In the genomic region with DNA sequence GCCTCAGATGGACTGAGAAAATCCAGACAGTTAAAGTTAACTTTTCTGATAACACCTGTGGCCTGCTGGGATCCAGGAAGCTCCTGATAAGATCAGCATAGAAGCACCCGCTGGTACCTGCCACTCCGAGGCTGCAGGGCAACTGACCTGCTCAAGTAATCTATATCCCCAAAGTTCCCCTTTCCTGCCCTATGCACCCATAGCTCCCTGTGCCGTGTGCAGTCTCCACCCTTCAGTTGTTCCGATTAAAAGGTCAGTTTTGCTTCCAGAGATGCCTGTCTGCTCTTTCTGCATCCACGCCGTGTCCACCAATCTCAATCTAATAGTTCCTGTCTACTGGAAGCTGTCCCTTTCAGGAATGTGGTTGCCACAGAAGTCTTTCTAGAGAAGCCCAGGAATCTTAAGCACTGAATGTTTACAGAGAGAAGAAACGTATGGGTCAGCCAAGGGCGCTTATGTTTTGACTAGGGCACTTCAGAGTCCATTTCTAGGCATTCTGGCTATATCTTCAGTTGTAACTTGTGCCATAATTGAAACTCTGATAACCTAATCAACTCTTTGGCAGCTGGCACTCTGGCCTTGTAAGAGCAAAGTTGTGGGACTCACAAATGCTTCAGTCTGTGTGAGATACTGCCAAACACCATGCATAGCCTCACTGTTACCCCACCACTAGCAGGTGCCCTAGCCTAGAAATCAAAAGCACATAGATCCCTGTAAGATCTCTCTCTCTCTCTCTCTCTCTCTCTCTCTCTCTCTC, we compare ENCODE assay signal across 1 mouse cellular context.
TF ChIP-seq lines count a peak whose summit lies in the region.

No protein-coding gene starts in this region.

TF ChIP-seq in MEL, 35 proteins besides CTCF, POLR2A, EP300 and RAD21 (continued from another document):
- no peak for TF ChIP-seq ZMIZ1 (IDR thresholded peaks at IDR 0.05; ENCODE audit: low read depth, low read length)
- no peak for TF ChIP-seq POLR2AphosphoS5 (IDR thresholded peaks at IDR 0.05; ENCODE audit: borderline replicate concordance, low read depth, low read length)
